Mouse (Mus musculus): ENCODE measurements around the gene Dtx3l. TPM values are rescaled to one million over a fixed set of nuclear protein-coding genes. Genes with fewer than 3 reads are reported as not detected.
"Not testable (repeated sequence)": the region's sequence is repeated elsewhere in the genome, so short reads cannot be mapped to it uniquely, and the experiment has no call there.

The Dtx3l gene
- polyA plus RNA-seq, 1 experiment from 2014 or later: 4.0 TPM

DNA sequence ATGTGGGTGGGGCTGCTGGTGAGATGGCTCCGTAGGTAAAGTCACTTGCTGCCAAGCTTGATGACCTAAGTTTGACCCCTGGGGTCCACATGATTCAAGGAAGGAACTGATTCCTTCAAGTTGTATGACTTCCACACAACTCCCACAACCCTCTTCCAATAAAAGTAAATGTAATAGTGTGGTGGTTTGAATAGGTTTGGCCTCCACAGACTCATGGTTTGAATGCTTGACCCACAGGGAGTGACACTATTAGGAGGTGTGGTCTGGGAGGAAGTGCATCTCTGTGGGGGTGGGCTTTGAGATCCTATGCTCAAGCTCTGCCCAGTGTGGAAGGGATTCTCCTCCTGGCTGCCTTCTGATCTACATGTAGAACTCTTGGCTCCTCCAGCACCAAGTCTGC is 35.1 kb upstream of the Dtx3l start:
- Histone ChIP-seq H3K4me2 (no peak overlapping the region), H3K9ac (ENCODE audit: low read depth, low read length) (no peak overlapping the region), H3K36me3 (ENCODE audit: control insufficient read depth, insufficient read depth, low read length) (no peaks in the 10 kb centered on the region), H3K27ac (ENCODE audit: low read depth, low read length) (no peak overlapping the region), H3K4me1 (ENCODE audit: control insufficient read depth, insufficient read depth, low read length) (no peaks in the 10 kb centered on the region), H3K4me3 (ENCODE audit: low read depth, low read length) (no peak overlapping the region), H3K9me3 (replicated peaks; ENCODE audit: control insufficient read depth, low read length) (no peaks in the 10 kb centered on the region), H3K27me3 (ENCODE audit: control insufficient read depth, insufficient read depth, low read length) (no peaks in the 10 kb centered on the region)
- 57% methylated on average over 1 of the region's 1 CpGs for WGBS (ENCODE audit: insufficient replicate concordance)
- no peak for ATAC-seq (replicated peaks; ENCODE audit: insufficient number of reproducible peaks, low FRiP score, low TSS enrichment)

DNA sequence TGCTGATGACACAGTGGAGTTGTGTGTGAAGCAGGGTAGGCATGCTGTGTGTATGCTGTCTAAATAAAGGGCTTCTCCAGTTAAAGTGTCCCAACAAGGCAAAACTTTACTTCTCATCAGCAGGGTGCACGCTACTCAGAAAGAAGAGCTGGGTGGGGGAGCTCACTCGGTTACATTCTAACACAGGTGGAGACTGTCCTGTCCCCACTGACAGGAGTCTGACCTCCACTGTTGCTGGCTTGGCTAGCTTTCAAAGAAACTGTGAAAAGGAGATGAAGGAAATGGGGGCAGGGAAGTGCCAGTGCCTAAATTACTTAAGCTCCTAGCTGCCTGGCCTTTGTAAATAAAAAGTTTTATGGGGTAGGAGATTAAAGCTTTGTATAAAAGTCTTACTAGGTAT is 29.2 kb upstream of the Dtx3l start:
- 53% methylated on average over 2 of the region's 2 CpGs for WGBS (ENCODE audit: insufficient replicate concordance)
- H3K4me2 ChIP-seq: no peak overlapping the region
- H3K27ac ChIP-seq (ENCODE audit: low read depth, low read length): no peak overlapping the region
- no peak for ATAC-seq (replicated peaks; ENCODE audit: insufficient number of reproducible peaks, low FRiP score, low TSS enrichment)
- no peaks in the 10 kb centered on the region for H3K36me3 ChIP-seq (ENCODE audit: control insufficient read depth, insufficient read depth, low read length)
- no peak overlapping the region for H3K9ac ChIP-seq (ENCODE audit: low read depth, low read length)
- H3K4me1 ChIP-seq (ENCODE audit: control insufficient read depth, insufficient read depth, low read length): no peaks in the 10 kb centered on the region
- no peaks in the 10 kb centered on the region for H3K27me3 ChIP-seq (ENCODE audit: control insufficient read depth, insufficient read depth, low read length)
- no peak overlapping the region for H3K4me3 ChIP-seq (ENCODE audit: low read depth, low read length)
- no peaks in the 10 kb centered on the region for H3K9me3 ChIP-seq (replicated peaks; ENCODE audit: control insufficient read depth, low read length)

DNA sequence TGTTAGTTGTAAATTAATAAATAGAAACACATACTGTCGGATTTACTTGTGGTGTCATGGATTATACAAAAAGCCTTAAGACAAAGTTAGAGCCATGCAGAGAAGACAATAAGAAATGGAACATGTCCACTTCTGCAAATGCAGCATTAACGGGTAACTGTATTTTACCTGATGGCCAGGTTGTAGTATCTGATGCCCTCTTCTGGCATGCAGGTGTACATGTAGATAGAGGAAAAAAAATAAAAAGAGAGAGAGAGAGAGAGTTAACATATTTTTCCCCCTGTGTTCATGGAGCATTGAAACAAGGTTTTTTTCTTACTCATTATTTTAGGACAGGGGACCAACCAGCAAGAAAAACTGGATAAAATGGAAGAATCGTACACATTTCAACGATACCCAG is 28.4 kb upstream of the Dtx3l start:
- WGBS (ENCODE audit: insufficient replicate concordance): 87% methylated on average over 4 of the region's 4 CpGs
- no peaks in the 10 kb centered on the region for H3K9me3 ChIP-seq (replicated peaks; ENCODE audit: control insufficient read depth, low read length)
- no peak overlapping the region for H3K9ac ChIP-seq (ENCODE audit: low read depth, low read length)
- no peak overlapping the region for H3K4me3 ChIP-seq (ENCODE audit: low read depth, low read length)
- no peaks in the 10 kb centered on the region for H3K27me3 ChIP-seq (ENCODE audit: control insufficient read depth, insufficient read depth, low read length)
- no peak overlapping the region for H3K27ac ChIP-seq (ENCODE audit: low read depth, low read length)
- no peak for ATAC-seq (replicated peaks; ENCODE audit: insufficient number of reproducible peaks, low FRiP score, low TSS enrichment)
- H3K4me1 ChIP-seq (ENCODE audit: control insufficient read depth, insufficient read depth, low read length): no peaks in the 10 kb centered on the region
- no peaks in the 10 kb centered on the region for H3K36me3 ChIP-seq (ENCODE audit: control insufficient read depth, insufficient read depth, low read length)
- no peak overlapping the region for H3K4me2 ChIP-seq

DNA sequence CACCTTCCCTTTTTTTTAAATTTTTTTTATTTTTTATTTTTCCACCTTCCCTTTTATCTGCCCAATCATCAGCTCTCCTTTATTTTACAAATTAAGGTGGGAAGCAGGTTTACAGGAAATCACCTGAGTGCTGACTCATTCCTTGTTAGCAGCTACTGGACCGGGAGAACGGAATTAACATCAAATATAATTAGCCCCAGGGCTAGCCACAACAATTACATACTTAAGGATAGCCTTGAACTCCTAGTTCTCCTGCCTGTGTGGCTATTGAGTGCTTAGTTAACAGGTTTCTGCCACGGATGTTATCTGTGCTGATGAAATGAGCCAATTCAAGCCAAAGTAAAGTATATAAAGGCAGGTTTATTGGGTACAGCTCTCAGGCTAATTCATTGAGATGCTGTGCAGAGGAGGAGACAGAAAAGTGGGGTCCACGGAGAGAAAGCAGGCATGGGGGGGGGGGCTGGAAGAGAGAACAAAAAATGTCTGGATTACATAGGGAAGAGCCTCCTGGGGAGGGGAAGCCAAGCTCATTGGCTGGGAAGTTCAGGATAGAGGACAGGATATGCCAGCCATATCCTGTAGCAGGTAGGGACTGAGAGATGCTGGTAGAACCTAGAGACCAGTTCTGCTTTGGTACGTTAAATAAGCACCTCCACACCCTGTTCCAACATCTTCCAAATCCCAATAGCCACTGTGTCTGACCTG is 27.6 kb upstream of the Dtx3l start:
- H3K9ac ChIP-seq (ENCODE audit: low read depth, low read length): no peak overlapping the region
- 46% methylated on average over 5 of the region's 5 CpGs for WGBS (ENCODE audit: insufficient replicate concordance)
- H3K4me2 ChIP-seq: no peak overlapping the region
- ATAC-seq (replicated peaks; ENCODE audit: insufficient number of reproducible peaks, low FRiP score, low TSS enrichment): no peak
- H3K4me3 ChIP-seq (ENCODE audit: low read depth, low read length): no peak overlapping the region
- H3K36me3 ChIP-seq (ENCODE audit: control insufficient read depth, insufficient read depth, low read length): no peaks in the 10 kb centered on the region
- no peak overlapping the region for H3K27ac ChIP-seq (ENCODE audit: low read depth, low read length)
- H3K4me1 ChIP-seq (ENCODE audit: control insufficient read depth, insufficient read depth, low read length): no peaks in the 10 kb centered on the region
- H3K9me3 ChIP-seq (replicated peaks; ENCODE audit: control insufficient read depth, low read length): no peaks in the 10 kb centered on the region
- H3K27me3 ChIP-seq (ENCODE audit: control insufficient read depth, insufficient read depth, low read length): no peaks in the 10 kb centered on the region

DNA sequence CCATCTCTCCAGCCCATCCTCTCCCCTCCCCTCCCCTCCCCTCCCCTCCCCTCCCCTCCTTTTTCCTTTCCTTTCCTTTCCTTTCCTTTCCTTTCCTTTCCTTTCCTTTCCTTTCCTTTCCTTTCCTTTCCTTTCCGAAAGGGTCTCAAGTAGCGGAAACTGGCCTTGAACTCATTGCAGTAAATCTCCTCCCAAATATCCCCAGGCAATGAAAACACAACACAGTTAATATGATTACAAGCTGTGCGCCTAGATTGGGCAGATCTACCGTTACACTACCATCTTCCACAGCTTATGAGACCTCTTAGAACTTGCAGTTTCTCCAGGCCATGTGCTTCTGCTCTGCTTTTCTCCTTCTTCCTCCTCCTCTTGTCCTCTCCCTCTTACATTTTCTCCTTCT is 27.0 kb upstream of the Dtx3l start:
- H3K9ac ChIP-seq (ENCODE audit: low read depth, low read length); H3K36me3 ChIP-seq (ENCODE audit: control insufficient read depth, insufficient read depth, low read length); H3K4me2 ChIP-seq; H3K4me1 ChIP-seq (ENCODE audit: control insufficient read depth, insufficient read depth, low read length); H3K9me3 ChIP-seq (replicated peaks; ENCODE audit: control insufficient read depth, low read length); H3K4me3 ChIP-seq (ENCODE audit: low read depth, low read length); ATAC-seq (replicated peaks; ENCODE audit: insufficient number of reproducible peaks, low FRiP score, low TSS enrichment); H3K27me3 ChIP-seq (ENCODE audit: control insufficient read depth, insufficient read depth, low read length); H3K27ac ChIP-seq (ENCODE audit: low read depth, low read length): not testable (repeated sequence)
- WGBS (ENCODE audit: insufficient replicate concordance): 75% methylated on average over 3 of the region's 4 CpGs

DNA sequence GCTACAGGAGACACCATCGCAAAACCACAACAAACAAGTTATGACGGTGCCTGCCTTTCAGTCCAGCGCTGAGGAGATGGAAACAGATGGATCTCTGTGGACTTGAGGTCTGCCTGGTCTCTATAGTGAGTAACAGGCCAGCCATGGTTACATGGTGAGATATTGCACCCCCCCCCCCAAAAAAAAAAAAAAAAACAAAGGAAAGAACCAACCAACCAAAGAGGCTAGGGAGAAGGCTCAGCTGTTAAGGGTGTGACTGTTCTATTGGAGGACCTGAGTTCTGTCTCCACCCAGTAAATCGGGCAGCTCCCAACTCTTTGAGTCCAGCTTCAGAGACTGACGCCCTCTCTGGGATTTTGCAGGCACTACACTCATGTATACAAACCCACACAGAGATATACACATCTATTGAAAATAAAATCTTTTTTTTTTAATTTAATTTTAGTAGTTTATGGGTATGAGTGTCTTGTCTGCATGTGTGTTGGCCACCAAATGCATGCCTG is 13.7 kb upstream of the Dtx3l start:
- Histone ChIP-seq H3K4me1 (ENCODE audit: control insufficient read depth, insufficient read depth, low read length) (no peaks in the 10 kb centered on the region), H3K27ac (ENCODE audit: low read depth, low read length) (no peak overlapping the region), H3K4me3 (ENCODE audit: low read depth, low read length) (no peak overlapping the region), H3K9ac (ENCODE audit: low read depth, low read length) (no peak overlapping the region), H3K9me3 (replicated peaks; ENCODE audit: control insufficient read depth, low read length) (no peaks in the 10 kb centered on the region), H3K36me3 (ENCODE audit: control insufficient read depth, insufficient read depth, low read length) (no peaks in the 10 kb centered on the region), H3K4me2 (no peak overlapping the region), H3K27me3 (ENCODE audit: control insufficient read depth, insufficient read depth, low read length) (no peaks in the 10 kb centered on the region)
- no peak for ATAC-seq (replicated peaks; ENCODE audit: insufficient number of reproducible peaks, low FRiP score, low TSS enrichment)
- 85% methylated on average over 5 of the region's 5 CpGs for WGBS (ENCODE audit: insufficient replicate concordance)

DNA sequence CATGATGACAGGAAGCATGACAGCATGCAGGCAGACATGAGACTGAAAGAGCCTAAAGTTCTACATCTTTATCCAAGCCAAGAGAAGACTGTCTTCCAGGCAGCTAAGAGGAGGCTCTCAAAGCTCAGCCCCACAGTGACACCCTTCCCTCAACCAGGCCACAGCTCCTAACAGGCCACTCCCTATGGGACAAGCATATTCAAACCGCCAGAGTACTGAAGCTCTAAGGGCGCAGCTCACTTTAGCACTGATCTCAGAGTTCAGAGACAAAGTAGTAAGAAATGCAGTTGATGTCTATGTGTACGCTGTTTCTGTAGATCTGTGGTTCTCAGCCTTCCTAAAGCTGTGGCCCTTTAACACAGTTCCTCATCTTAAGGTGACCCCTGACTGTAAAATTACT is 12.3 kb upstream of the Dtx3l start:
- H3K36me3 ChIP-seq (ENCODE audit: control insufficient read depth, insufficient read depth, low read length): no peaks in the 10 kb centered on the region
- H3K4me1 ChIP-seq (ENCODE audit: control insufficient read depth, insufficient read depth, low read length): no peaks in the 10 kb centered on the region
- 85% methylated on average over 3 of the region's 3 CpGs for WGBS (ENCODE audit: insufficient replicate concordance)
- no peak for ATAC-seq (replicated peaks; ENCODE audit: insufficient number of reproducible peaks, low FRiP score, low TSS enrichment)
- H3K27ac ChIP-seq (ENCODE audit: low read depth, low read length): no peak overlapping the region
- no peak overlapping the region for H3K4me3 ChIP-seq (ENCODE audit: low read depth, low read length)
- no peak overlapping the region for H3K9ac ChIP-seq (ENCODE audit: low read depth, low read length)
- H3K9me3 ChIP-seq (replicated peaks; ENCODE audit: control insufficient read depth, low read length): no peaks in the 10 kb centered on the region
- no peaks in the 10 kb centered on the region for H3K27me3 ChIP-seq (ENCODE audit: control insufficient read depth, insufficient read depth, low read length)
- no peak overlapping the region for H3K4me2 ChIP-seq

DNA sequence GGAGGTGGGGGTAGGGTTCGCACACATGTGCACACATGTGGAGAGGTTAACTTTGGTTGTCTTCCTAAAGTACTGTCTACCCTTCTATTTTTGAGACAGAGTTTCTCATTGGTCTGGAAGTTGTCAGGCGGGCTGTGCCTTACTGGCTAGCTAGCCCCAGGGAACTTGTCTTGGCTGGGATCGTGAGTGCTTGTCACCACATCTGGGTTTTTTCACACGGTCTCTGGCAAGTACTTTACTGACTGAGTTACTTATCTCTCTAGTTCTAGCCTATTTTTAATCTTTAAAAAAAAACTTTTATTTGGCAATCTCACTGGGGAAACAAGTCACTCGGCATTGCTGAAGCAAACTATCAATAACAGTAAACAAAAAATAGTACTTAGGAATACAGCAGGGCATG is 10.3 kb upstream of the Dtx3l start:
- WGBS (ENCODE audit: insufficient replicate concordance): 52% methylated on average over 5 of the region's 5 CpGs
- Histone ChIP-seq H3K36me3 (ENCODE audit: control insufficient read depth, insufficient read depth, low read length) (no peaks in the 10 kb centered on the region), H3K27ac (ENCODE audit: low read depth, low read length) (no peak overlapping the region), H3K4me1 (ENCODE audit: control insufficient read depth, insufficient read depth, low read length) (no peaks in the 10 kb centered on the region), H3K4me3 (ENCODE audit: low read depth, low read length) (no peak overlapping the region), H3K9ac (ENCODE audit: low read depth, low read length) (no peak overlapping the region), H3K4me2 (no peak overlapping the region), H3K9me3 (replicated peaks; ENCODE audit: control insufficient read depth, low read length) (no peaks in the 10 kb centered on the region), H3K27me3 (ENCODE audit: control insufficient read depth, insufficient read depth, low read length) (no peaks in the 10 kb centered on the region)
- ATAC-seq (replicated peaks; ENCODE audit: insufficient number of reproducible peaks, low FRiP score, low TSS enrichment): no peak

DNA sequence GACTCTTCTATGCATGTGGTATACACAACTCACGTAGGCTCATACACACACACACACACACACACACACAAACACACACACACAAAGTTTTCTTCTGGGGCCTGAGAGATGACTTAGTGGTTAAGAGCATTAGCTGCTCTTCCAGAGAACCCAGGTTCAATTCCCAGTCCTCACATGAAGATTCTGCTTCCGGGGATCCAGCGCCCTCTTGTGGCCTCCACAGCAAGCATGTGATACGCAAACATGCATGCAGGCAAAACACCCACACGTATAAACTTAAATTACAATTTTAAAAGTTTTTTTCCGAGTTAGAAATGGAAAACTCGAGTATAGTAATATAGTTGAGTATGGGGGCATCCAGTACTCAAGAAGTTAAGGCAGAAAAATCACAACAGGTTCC is 2.4 kb upstream of the Dtx3l start:
- Histone ChIP-seq H3K9me3 (replicated peaks; ENCODE audit: control insufficient read depth, low read length) (no peaks in the 10 kb centered on the region), H3K4me1 (ENCODE audit: control insufficient read depth, insufficient read depth, low read length) (no peaks in the 10 kb centered on the region), H3K27me3 (ENCODE audit: control insufficient read depth, insufficient read depth, low read length) (no peaks in the 10 kb centered on the region), H3K9ac (ENCODE audit: low read depth, low read length) (no peak overlapping the region), H3K27ac (ENCODE audit: low read depth, low read length) (no peak overlapping the region), H3K4me3 (ENCODE audit: low read depth, low read length) (no peak overlapping the region), H3K36me3 (ENCODE audit: control insufficient read depth, insufficient read depth, low read length) (no peaks in the 10 kb centered on the region), H3K4me2 (no peak overlapping the region)
- 84% methylated on average over 7 of the region's 7 CpGs for WGBS (ENCODE audit: insufficient replicate concordance)
- ATAC-seq (replicated peaks; ENCODE audit: insufficient number of reproducible peaks, low FRiP score, low TSS enrichment): no peak

Measured in heart, embryonic 11.5 days (tissue).